Mouse (Mus musculus): ENCODE results near the gene Cdc42ep5.
"Not testable (repeated sequence)": the region's sequence is repeated elsewhere in the genome, so short reads cannot be mapped to it uniquely, and the experiment has no call there.

The Cdc42ep5 gene

GRCm38 (mm10) chr7:4164090-4164910 lies at the start of gene Cdc42ep5:
Gene Cdc42ep5 (minus strand): TSS chr7:4164860.
- no peak for DNase-seq (ENCODE audit: low spot score)

GRCm38 (mm10) chr7:4213436-4213835 lies 48.8 kb upstream of the Cdc42ep5 start:
- DNase-seq (ENCODE audit: low spot score), result not testable (repeated sequence)

- no peak for DNase-seq (ENCODE audit: low spot score)
Observed at GRCm38 (mm10) chr7:4208626-4209025, 44.0 kb upstream of the Cdc42ep5 start.

- no peak for DNase-seq (ENCODE audit: low spot score)
Observed at GRCm38 (mm10) chr7:4207126-4207525, 42.5 kb upstream of the Cdc42ep5 start.

GRCm38 (mm10) chr7:4178438-4178837 lies 13.8 kb upstream of the Cdc42ep5 start:
- DNase-seq (ENCODE audit: low spot score), result no peak

- DNase-seq (ENCODE audit: low spot score), result no peak
Observed at GRCm38 (mm10) chr7:4170193-4170938, 5.7 kb upstream of the Cdc42ep5 start.

GRCm38 (mm10) chr7:4167098-4167497 lies 2.4 kb upstream of the Cdc42ep5 start:
- no peak for DNase-seq (ENCODE audit: low spot score)

- DNase-seq (ENCODE audit: low spot score), result no peak
Observed at GRCm38 (mm10) chr7:4165286-4165685, 626 bp upstream of the Cdc42ep5 start.

- no peak for DNase-seq (ENCODE audit: low spot score)
Observed at GRCm38 (mm10) chr7:4163571-4164072, 1.0 kb downstream of the Cdc42ep5 start.

- not testable (repeated sequence) for DNase-seq (ENCODE audit: low spot score)
Observed at GRCm38 (mm10) chr7:4161596-4161995, 3.1 kb downstream of the Cdc42ep5 start.

GRCm38 (mm10) chr7:4154976-4155375 lies 9.7 kb downstream of the Cdc42ep5 start:
- no peak for DNase-seq (ENCODE audit: low spot score)

GRCm38 (mm10) chr7:4154356-4154755 lies 10.3 kb downstream of the Cdc42ep5 start:
- DNase-seq (ENCODE audit: low spot score), result no peak

GRCm38 (mm10) chr7:4151241-4151640 lies 13.4 kb downstream of the Cdc42ep5 start:
- no peak for DNase-seq (ENCODE audit: low spot score)

GRCm38 (mm10) chr7:4150811-4151221 lies 13.8 kb downstream of the Cdc42ep5 start:
- DNase-seq (ENCODE audit: low spot score), result no peak

- DNase-seq (ENCODE audit: low spot score), result no peak
Observed at GRCm38 (mm10) chr7:4150059-4150541, 14.6 kb downstream of the Cdc42ep5 start, which contains the start of gene Leng9. Gene Leng9 (minus strand): TSS chr7:4150374.

- peak; percentile 72 for DNase-seq (ENCODE audit: low spot score)
Observed at GRCm38 (mm10) chr7:4149209-4150054, 15.2 kb downstream of the Cdc42ep5 start.

- no peak for DNase-seq (ENCODE audit: low spot score)
Observed at GRCm38 (mm10) chr7:4148341-4149208, 16.1 kb downstream of the Cdc42ep5 start.

- DNase-seq (ENCODE audit: low spot score), result no peak
Observed at GRCm38 (mm10) chr7:4147836-4148235, 16.8 kb downstream of the Cdc42ep5 start.

- no peak for DNase-seq (ENCODE audit: low spot score)
Observed at GRCm38 (mm10) chr7:4147371-4147770, 17.3 kb downstream of the Cdc42ep5 start.

GRCm38 (mm10) chr7:4146241-4147180 lies 18.1 kb downstream of the Cdc42ep5 start:
- no peak for DNase-seq (ENCODE audit: low spot score)
